Mouse (Mus musculus) fat pad, adult 2 months (tissue): ENCODE results near the gene Phf1.
"Not testable (repeated sequence)": the region's sequence is repeated elsewhere in the genome, so short reads cannot be mapped to it uniquely, and the experiment has no call there.

Experiments used
- DNase-seq: peaks from one replicate; pipeline ENCODE4 v3.0.0-alpha.2; 2011; ENCODE audit warnings: low read depth, low spot score; ENCODE audit errors: extremely low read depth

The Phf1 gene

DNA sequence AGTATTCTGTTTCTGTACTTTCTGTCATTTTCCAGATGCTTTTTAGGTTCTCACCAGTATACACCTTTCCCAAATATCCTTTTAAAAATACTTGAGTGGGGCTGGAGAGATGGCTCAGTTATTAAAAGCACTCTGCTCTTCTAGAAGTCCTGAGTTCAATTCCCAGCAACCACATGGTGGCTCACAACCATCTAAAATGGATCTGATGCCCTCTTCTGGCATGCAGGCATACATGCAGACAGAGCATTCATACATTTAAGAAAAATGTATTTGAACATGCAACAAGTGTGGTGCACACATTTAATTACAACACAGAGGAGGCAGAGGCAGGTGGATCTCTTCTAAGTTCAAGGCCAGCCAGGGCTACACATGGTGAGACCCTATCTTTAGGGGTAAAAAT, 42.6 kb downstream of the Phf1 start:
- no peak for DNase-seq

DNA sequence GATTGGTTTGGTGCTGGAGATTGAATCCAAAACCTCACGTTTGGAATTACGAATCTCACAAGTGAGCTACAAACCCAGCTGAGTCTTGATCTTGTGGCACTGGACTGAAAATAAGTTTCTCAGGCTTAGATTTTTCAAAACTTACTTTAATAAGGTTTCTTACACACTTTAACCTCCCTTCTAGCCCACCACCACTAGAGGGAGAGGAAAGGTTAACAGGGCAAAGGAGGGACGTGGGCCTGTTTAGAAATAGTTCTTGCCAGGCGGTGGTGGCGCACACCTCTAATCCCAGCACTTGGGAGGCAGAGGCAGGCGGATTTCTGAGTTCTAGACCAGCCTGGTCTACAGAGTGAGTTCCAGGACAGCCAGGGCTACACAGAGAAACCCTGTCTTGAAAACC, 44.5 kb downstream of the Phf1 start:
- DNase-seq, result not testable (repeated sequence)

DNA sequence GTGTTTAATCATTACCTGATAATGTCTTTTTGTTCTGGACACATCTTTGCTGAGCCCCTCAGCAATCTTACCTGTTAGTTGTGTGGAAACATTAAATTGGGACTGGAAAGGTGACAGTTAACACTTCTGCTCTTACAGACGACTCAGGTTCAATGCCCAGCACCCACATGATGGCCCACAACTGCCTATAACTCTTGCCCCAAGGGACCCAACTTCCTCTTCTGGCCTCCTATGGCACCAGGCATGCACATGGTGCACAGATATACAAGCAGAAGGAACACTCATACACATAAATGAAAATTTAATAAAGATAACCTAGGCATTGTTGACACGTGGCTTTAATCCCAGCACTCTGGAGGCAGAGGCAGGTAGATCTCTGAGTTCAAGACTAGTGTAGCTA, 46.6 kb downstream of the Phf1 start:
- DNase-seq, result no peak

DNA sequence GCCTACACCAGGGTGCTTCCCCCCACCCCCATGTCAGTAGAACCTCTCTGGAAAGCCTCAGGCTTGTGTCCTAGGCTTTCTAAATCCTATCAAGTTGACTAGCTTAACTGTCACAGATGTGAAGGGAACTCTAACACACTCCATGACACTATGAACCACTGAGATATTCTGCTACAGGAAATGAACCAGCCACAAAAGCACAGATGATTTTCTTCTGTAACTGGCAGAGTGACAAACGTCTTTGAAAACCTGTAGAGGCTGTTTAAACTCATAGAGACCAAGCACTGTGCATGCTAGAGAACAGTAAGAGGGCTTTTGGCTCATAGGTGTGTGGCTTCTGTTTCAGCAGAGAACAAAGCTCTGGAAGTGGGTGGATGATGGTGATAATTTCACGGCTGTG, 48.2 kb downstream of the Phf1 start:
- DNase-seq, result no peak

DNA sequence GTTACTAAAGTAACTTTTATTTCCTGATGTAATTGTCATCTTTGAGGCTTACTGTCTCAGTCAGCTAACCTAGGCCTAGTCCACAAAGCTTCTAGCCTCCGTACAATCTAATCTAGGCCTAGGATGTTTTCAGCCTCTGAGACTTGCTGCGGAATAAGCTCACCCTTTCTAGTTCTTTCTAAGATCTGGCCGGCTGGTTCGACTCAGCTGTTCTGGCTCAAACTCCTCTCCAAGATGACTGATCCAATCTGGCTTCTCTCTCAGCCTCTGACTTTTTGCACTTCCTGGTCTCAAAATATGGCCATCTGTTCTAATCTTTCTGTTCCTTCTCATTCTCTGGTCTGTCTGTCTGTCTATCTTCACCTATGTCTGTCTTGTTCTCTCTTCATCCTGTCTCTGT, 50.5 kb downstream of the Phf1 start:
- no peak for DNase-seq

DNA sequence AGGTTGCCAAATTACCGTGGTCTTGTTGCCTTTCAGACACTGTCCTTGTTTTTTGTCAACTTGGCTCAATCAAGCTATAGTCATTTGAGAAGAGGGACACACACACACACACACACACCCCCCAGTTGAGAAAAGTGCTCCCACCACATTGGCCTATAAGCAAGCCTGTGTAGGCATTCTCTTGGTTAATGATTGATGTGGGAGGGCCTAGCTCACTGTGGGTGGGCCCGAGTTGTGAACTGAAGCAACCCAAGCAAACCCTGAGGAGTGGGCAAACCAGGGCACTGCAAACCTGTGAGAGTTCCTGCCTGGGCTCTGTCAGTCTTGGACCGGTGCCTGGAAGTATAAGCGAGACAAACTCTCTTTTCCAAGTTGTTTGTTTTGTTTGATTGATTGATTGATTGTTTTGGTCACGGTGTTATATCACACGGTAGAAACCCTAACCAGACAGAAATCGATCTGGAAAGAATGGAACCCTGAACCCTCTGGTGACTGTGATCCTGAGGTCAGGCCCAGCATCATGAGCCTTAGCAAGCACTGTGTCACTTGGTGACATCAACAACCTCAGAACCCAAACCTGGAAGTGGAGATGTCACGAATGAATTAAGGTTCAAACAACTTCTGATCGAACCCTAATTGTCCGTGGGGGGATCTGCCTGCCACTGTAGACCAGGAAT, 52.8 kb downstream of the Phf1 start:
- no peak for DNase-seq
